Mouse (Mus musculus) thymus, adult 2 months (tissue): ENCODE results near the gene Wnk2.
A peak's percentile ranks its signal among the peaks of the same experiment; 100 is the strongest.

ENCODE experiments used
- CTCF ChIP-seq: fragments of 200-500 bp; IDR thresholded peaks from 2 replicates; pipeline ENCODE4 v1.5.1; 2012; ENCODE audit warnings: mild to moderate bottlenecking, control low read depth, low read length, moderate library complexity, borderline replicate concordance; ENCODE audit not compliant: control insufficient read depth, poor library complexity, insufficient read depth; ENCODE audit errors: extremely low read depth
- POLR2A ChIP-seq: fragments of 200-500 bp; IDR thresholded peaks from 2 replicates; pipeline ENCODE4 v1.6.1; 2012; ENCODE audit warnings: mild to moderate bottlenecking, low read length, control low read depth, moderate library complexity; ENCODE audit not compliant: control insufficient read depth, poor library complexity, insufficient read depth; ENCODE audit errors: extremely low read depth

GRCm38 (mm10) chr13:49187288-49188218 lies 39.7 kb upstream of the Wnk2 start, which contains the start of gene Ninj1:
- TF ChIP-seq POLR2A (peak; percentile 32; the same call in 1 of the 2 replicates), CTCF (no peak)
